Mouse (Mus musculus) E14TG2a.4 (cell line): ENCODE measurements at regions not wholly inside any gene's neighbourhood (a gene's known extent, or its start where the extent isn't known, plus 50 kb on each side); places are given as distances from the start of the nearest gene placed in this dataset.

ENCODE experiments used
- CTCF ChIP-seq: conservative IDR thresholded peaks from 2 replicates; pipeline ENCODE4 v1.5.1; 2014; ENCODE audit warnings: low read length
- NANOG ChIP-seq: IDR thresholded peaks from 2 replicates; pipeline ENCODE4 v1.6.1; 2014; ENCODE audit warnings: borderline replicate concordance, low read length, mixed read lengths

DNA sequence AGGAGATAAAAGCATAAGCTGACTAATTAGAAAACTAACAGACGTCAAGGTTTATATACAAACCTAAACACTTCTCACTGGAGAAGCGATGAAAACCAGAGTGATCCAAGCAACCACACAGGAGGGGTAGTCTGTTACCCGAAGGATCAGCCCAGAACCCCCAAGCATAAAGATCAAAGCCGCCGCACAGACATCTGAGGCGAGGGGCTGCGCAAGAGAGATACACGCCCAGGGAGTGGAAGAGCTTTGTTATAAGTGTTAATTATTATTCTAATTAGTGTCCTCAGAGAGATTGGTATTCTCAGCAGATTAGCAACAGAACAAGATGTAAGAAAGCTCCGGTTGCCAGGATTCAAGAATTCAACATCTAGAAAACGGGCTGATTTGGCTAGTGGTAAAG is 281.2 kb downstream of the Atp23 start:
- TF ChIP-seq CTCF: no peak
- TF ChIP-seq NANOG: no peak
